Mouse (Mus musculus) MEL (cell line): ENCODE data around the gene Apbb2. TPM values are rescaled to one million over a fixed set of nuclear protein-coding genes. Genes with fewer than 3 reads are reported as not detected.

Experiments
- DNase-seq: peaks from one replicate; pipeline ENCODE4 v3.0.0; 2011; ENCODE audit warnings: low read depth, low spot score
- H3K27ac ChIP-seq: 2 replicates; pipeline ENCODE4 v1.5.1; 2012; ENCODE audit warnings: low read depth, mild to moderate bottlenecking, control low read depth, low read length, moderate library complexity; ENCODE audit not compliant: control insufficient read depth
- H3K27me3 ChIP-seq, 2 experiments: fragments of 150-350 bp in 1 of 2; sonication (generic) in 1 of 2; 2 replicates each; pipeline ENCODE4 v1.6.1; 2012; ENCODE audit warnings: low read length in 2 of 2, mild to moderate bottlenecking in 2 of 2, improper control_type of control experiment in 1 of 2, moderate library complexity in 1 of 2; ENCODE audit not compliant: insufficient read depth in 2 of 2, control insufficient read depth in 1 of 2
- H3K36me3 ChIP-seq, 2 experiments: 2 replicates each; pipeline ENCODE4 v1.6.1; 2012 to 2014; ENCODE audit warnings: low read length in 2 of 2, improper control_type of control experiment in 1 of 2, inconsistent platforms in 1 of 2, mild to moderate bottlenecking in 1 of 2; ENCODE audit not compliant: insufficient read depth in 2 of 2, control insufficient read depth in 1 of 2
- H3K4me1 ChIP-seq, 2 experiments: fragments of 150-350 bp in 1 of 2; sonication (generic) in 1 of 2; 2 replicates each; pipeline ENCODE4 v1.6.1; 2012; ENCODE audit warnings: low read length in 2 of 2, improper control_type of control experiment in 1 of 2, mild to moderate bottlenecking in 1 of 2; ENCODE audit not compliant: insufficient read depth in 2 of 2, control insufficient read depth in 1 of 2
- H3K4me3 ChIP-seq, 2 experiments: fragments of 150-350 bp in 1 of 2; sonication (generic) in 1 of 2; 2 replicates each; pipeline ENCODE4 v1.5.1; 2012; ENCODE audit warnings: low read depth in 2 of 2, low read length in 2 of 2, mild to moderate bottlenecking in 2 of 2, moderate library complexity in 2 of 2, control low read depth in 1 of 2, improper control_type of control experiment in 1 of 2; ENCODE audit not compliant: control insufficient read depth in 1 of 2, insufficient read depth in 1 of 2
- H3K79me2 ChIP-seq: 2 replicates; pipeline ENCODE4 v1.6.1; 2012; ENCODE audit warnings: mild to moderate bottlenecking, low read length, moderate library complexity; ENCODE audit not compliant: control insufficient read depth, poor library complexity, insufficient read depth
- H3K9ac ChIP-seq: 2 replicates; pipeline ENCODE4 v1.6.1; 2012; ENCODE audit warnings: low read depth, mild to moderate bottlenecking, control low read depth, low read length, moderate library complexity; ENCODE audit not compliant: control insufficient read depth, poor library complexity, severe bottlenecking
- H3K9me3 ChIP-seq: fragments of 150-350 bp; sonication (generic); replicated peaks from 2 replicates; pipeline ENCODE4 v1.6.1; 2012; ENCODE audit warnings: mild to moderate bottlenecking, low read length, improper control_type of control experiment, moderate library complexity; ENCODE audit not compliant: insufficient read depth
- BHLHE40 ChIP-seq: IDR thresholded peaks from 2 replicates; pipeline ENCODE4 v1.6.1; 2012; ENCODE audit warnings: low read depth, mild to moderate bottlenecking, inconsistent platforms, low read length, improper control_type of control experiment, borderline replicate concordance
- CTCF ChIP-seq, 3 experiments: IDR thresholded peaks in 2 of 3; conservative IDR thresholded peaks in 1 of 3; 2 replicates each; pipeline ENCODE4 v1.5.1; 2011 to 2012; ENCODE audit warnings: low read length in 3 of 3, low read depth in 2 of 3, mild to moderate bottlenecking in 2 of 3, improper control_type of control experiment in 1 of 3, inconsistent platforms in 1 of 3, mixed read lengths in 1 of 3, moderate library complexity in 1 of 3; ENCODE audit not compliant: control insufficient read depth in 1 of 3, insufficient read depth in 1 of 3, poor library complexity in 1 of 3, severe bottlenecking in 1 of 3
- ELF1 ChIP-seq: IDR thresholded peaks from 2 replicates; pipeline ENCODE4 v1.6.1; 2014; ENCODE audit warnings: low read depth, mild to moderate bottlenecking, inconsistent platforms, low read length, improper control_type of control experiment, moderate library complexity
- EP300 ChIP-seq, 2 experiments: IDR thresholded peaks; 2 replicates each; pipeline ENCODE4 v1.6.1; 2011; ENCODE audit warnings: improper control_type of control experiment in 2 of 2, low read length in 2 of 2, low read depth in 1 of 2, mild to moderate bottlenecking in 1 of 2
- HCFC1 ChIP-seq: IDR thresholded peaks from 2 replicates; pipeline ENCODE4 v1.6.1; 2012; ENCODE audit warnings: low read depth, mild to moderate bottlenecking, inconsistent platforms, low read length, improper control_type of control experiment, moderate library complexity
- KAT2A ChIP-seq: conservative IDR thresholded peaks from 2 replicates; pipeline ENCODE4 v1.6.1; 2012; ENCODE audit warnings: low read depth, low read length, improper control_type of control experiment, inconsistent platforms
- MXI1 ChIP-seq: IDR thresholded peaks from 2 replicates; pipeline ENCODE4 v1.6.1; 2011; ENCODE audit warnings: mild to moderate bottlenecking, low read depth, low read length, improper control_type of control experiment
- NELFE ChIP-seq: IDR thresholded peaks from 2 replicates; pipeline ENCODE4 v1.6.1; 2011; ENCODE audit warnings: low read depth, low read length, improper control_type of control experiment
- POLR2AphosphoS2 ChIP-seq: IDR thresholded peaks from 2 replicates; pipeline ENCODE4 v1.6.1; 2011; ENCODE audit warnings: low read length, improper control_type of control experiment
- POLR2AphosphoS5 ChIP-seq: IDR thresholded peaks from 2 replicates; pipeline ENCODE4 v1.6.1; 2012; ENCODE audit warnings: low read depth, borderline replicate concordance, mild to moderate bottlenecking, inconsistent platforms, low read length, moderate library complexity, mixed read lengths
- RAD21 ChIP-seq: IDR thresholded peaks from 2 replicates; pipeline ENCODE4 v1.6.1; 2011; ENCODE audit warnings: mild to moderate bottlenecking, low read depth, low read length, improper control_type of control experiment
- RCOR1 ChIP-seq: IDR thresholded peaks from 2 replicates; pipeline ENCODE4 v1.6.1; 2012; ENCODE audit warnings: low read depth, mild to moderate bottlenecking, inconsistent platforms, low read length, improper control_type of control experiment
- SIN3A ChIP-seq: IDR thresholded peaks from 2 replicates; pipeline ENCODE4 v1.6.1; 2012; ENCODE audit warnings: low read length, improper control_type of control experiment, inconsistent platforms
- TCF12 ChIP-seq: IDR thresholded peaks from 2 replicates; pipeline ENCODE4 v1.6.1; 2014; ENCODE audit warnings: low read depth, mild to moderate bottlenecking, inconsistent platforms, low read length, improper control_type of control experiment, moderate library complexity
- UBTF ChIP-seq: IDR thresholded peaks from 2 replicates; pipeline ENCODE4 v1.6.1; 2012; ENCODE audit warnings: low read depth, mild to moderate bottlenecking, inconsistent platforms, low read length, improper control_type of control experiment, moderate library complexity, borderline replicate concordance; ENCODE audit not compliant: insufficient read depth
- USF1 ChIP-seq: IDR thresholded peaks from 2 replicates; pipeline ENCODE4 v1.6.1; 2014; ENCODE audit warnings: low read depth, mild to moderate bottlenecking, inconsistent platforms, low read length, improper control_type of control experiment, moderate library complexity
- USF2 ChIP-seq, 2 experiments: IDR thresholded peaks; 2 replicates each; pipeline ENCODE4 v1.6.1; 2011 to 2012; ENCODE audit warnings: improper control_type of control experiment in 2 of 2, low read length in 2 of 2, borderline replicate concordance in 1 of 2, inconsistent platforms in 1 of 2, low read depth in 1 of 2, mild to moderate bottlenecking in 1 of 2; ENCODE audit not compliant: insufficient read depth in 1 of 2
- ZNF384 ChIP-seq: IDR thresholded peaks from 2 replicates; pipeline ENCODE4 v1.6.1; 2012; ENCODE audit warnings: low read depth, mild to moderate bottlenecking, inconsistent platforms, low read length, improper control_type of control experiment
- polyA plus RNA-seq, 2 experiments: library from polyadenylated mRNA; stranded (reverse) in 1 of 2; unstranded in 1 of 2; fragments of >175 nt in 1 of 2; fragments of >200 nt in 1 of 2; gene quantifications; 2 replicates each; pipeline versions ENCODE4 v1.2.1 to v1.2.4; 2012; ENCODE audit warnings: low replicate concordance in 2 of 2, low read depth in 1 of 2; ENCODE audit not compliant: insufficient read length in 2 of 2, insufficient read depth in 1 of 2, missing spikeins in 1 of 2
- total RNA-seq: library from RNA; depleted of rRNA; stranded (reverse); fragments of 300-350 nt; gene quantifications from 2 replicates; pipeline ENCODE4 v1.2.3, GENCODE M21; 2012

Gene Apbb2
- total and polyA plus RNA-seq, 3 experiments = not detected

DNA sequence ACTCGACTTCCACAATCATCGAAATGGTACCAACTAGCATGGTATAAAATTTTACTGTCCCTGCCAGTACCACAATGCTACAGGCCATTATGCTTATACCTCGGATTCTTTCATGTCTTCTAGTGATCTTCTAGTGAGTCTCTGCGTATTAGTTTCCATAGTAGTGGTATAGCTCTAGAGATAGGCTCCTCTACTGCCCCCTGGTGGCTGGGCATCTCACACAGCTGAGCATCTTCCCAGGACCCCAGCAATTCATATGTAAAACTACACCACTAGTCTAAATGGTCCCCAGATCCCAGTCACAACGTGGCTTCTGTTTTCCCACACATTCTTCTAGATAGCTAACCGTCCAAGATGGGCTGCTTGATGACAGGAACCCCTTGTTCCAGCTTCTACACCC, 299.2 kb downstream of the Apbb2 start:
- H3K4me1 ChIP-seq = no peaks in the 10 kb centered on the region

GRCm38 (mm10) chr5:66315791-66316190, 302.8 kb downstream of the Apbb2 start:
- Histone ChIP-seq H3K36me3 (no peaks in the 10 kb centered on the region), H3K79me2 (no peaks in the 10 kb centered on the region), H3K9me3 (no peaks in the 10 kb centered on the region), H3K27me3 (no peaks in the 10 kb centered on the region), H3K4me1 (no peaks in the 10 kb centered on the region), H3K27ac (no peak overlapping the region), H3K9ac (no peak overlapping the region), H3K4me3 (no peak overlapping the region)
- TF ChIP-seq USF2 (IDR thresholded peaks at IDR 0.05; ENCODE audit: borderline replicate concordance in 1 of 2, insufficient read depth in 1 of 2, low read depth in 1 of 2, low read length in 2 of 2) = no peak
- no peak for TF ChIP-seq ZNF384
- no peak for TF ChIP-seq SIN3A
- no peak for TF ChIP-seq TCF12
- TF ChIP-seq EP300 (IDR thresholded peaks at IDR 0.05; ENCODE audit: low read depth in 1 of 2, low read length in 2 of 2) = no peak
- TF ChIP-seq MXI1 = no peak
- no peak for TF ChIP-seq RCOR1
- no peak for TF ChIP-seq POLR2AphosphoS2
- TF ChIP-seq KAT2A = no peak
- TF ChIP-seq HCFC1 = no peak
- TF ChIP-seq UBTF = no peak
- TF ChIP-seq ELF1 = no peak
- no peak for TF ChIP-seq USF1
- no peak for TF ChIP-seq RAD21
- TF ChIP-seq BHLHE40 = no peak
- no peak for TF ChIP-seq POLR2AphosphoS5
- DNase-seq = no peak

More for the DNA sequence above, 299.2 kb downstream of the Apbb2 start:
- Histone ChIP-seq H3K27ac (no peak overlapping the region), H3K79me2 (no peaks in the 10 kb centered on the region), H3K9me3 (no peaks in the 10 kb centered on the region), H3K36me3 (no peaks in the 10 kb centered on the region), H3K4me3 (no peak overlapping the region), H3K9ac (no peak overlapping the region), H3K27me3 (no peaks in the 10 kb centered on the region)
- peak; percentile 6 for DNase-seq
- TF ChIP-seq CTCF (IDR thresholded peaks at IDR 0.05 in 2 of 3, conservative IDR thresholded peaks at IDR 0.05 in 1 of 3; ENCODE audit: control insufficient read depth in 1 of 3, insufficient read depth in 1 of 3, low read depth in 2 of 3, low read length in 3 of 3, poor library complexity in 1 of 3, severe bottlenecking in 1 of 3) (peak; percentile 27 to 34 (median 29); a peak in 5 of 6 replicates), NELFE (no peak)
